Mouse (Mus musculus) thymus, adult 2 months (tissue): ENCODE measurements at regions not wholly inside any gene's neighbourhood (a gene's known extent, or its start where the extent isn't known, plus 50 kb on each side); places are given as distances from the start of the nearest gene placed in this dataset.

ENCODE experiments used
- DNase-seq: peaks from one replicate; pipeline ENCODE4 v3.0.0; 2021
- H3K27ac ChIP-seq: fragments of 200-500 bp; 2 replicates; pipeline ENCODE4 v1.5.1; 2012; ENCODE audit warnings: low read length, control low read depth; ENCODE audit not compliant: control insufficient read depth, insufficient read depth
- H3K27me3 ChIP-seq: fragments of 200-500 bp; 2 replicates; pipeline ENCODE4 v1.6.1; 2012; ENCODE audit warnings: mild to moderate bottlenecking, low read length, moderate library complexity, mixed read lengths; ENCODE audit not compliant: control insufficient read depth, insufficient read depth
- H3K36me3 ChIP-seq: fragments of 200-500 bp; 2 replicates; pipeline ENCODE4 v1.6.1; 2012; ENCODE audit warnings: mild to moderate bottlenecking, low read length, moderate library complexity; ENCODE audit not compliant: control insufficient read depth, insufficient read depth
- H3K4me1 ChIP-seq: fragments of 200-500 bp; replicated peaks from 2 replicates; pipeline ENCODE4 v1.6.1; 2012; ENCODE audit warnings: low read length; ENCODE audit not compliant: control insufficient read depth, insufficient read depth
- H3K4me3 ChIP-seq: fragments of 200-500 bp; 2 replicates; pipeline ENCODE4 v1.5.1; 2012; ENCODE audit warnings: mild to moderate bottlenecking, low read length, control low read depth, moderate library complexity; ENCODE audit not compliant: control insufficient read depth, insufficient read depth
- CTCF ChIP-seq: fragments of 200-500 bp; IDR thresholded peaks from 2 replicates; pipeline ENCODE4 v1.5.1; 2012; ENCODE audit warnings: mild to moderate bottlenecking, control low read depth, low read length, moderate library complexity, borderline replicate concordance; ENCODE audit not compliant: control insufficient read depth, poor library complexity, insufficient read depth; ENCODE audit errors: extremely low read depth
- POLR2A ChIP-seq: fragments of 200-500 bp; IDR thresholded peaks from 2 replicates; pipeline ENCODE4 v1.6.1; 2012; ENCODE audit warnings: mild to moderate bottlenecking, low read length, control low read depth, moderate library complexity; ENCODE audit not compliant: control insufficient read depth, poor library complexity, insufficient read depth; ENCODE audit errors: extremely low read depth
- WGBS: fragments of 180-500 bp; shearing (Covaris S2); methylation state at CpG from one replicate; pipeline ENCODE4 v1.1.7; 2018; 5-methylcytosine and 5-hydroxymethylcytosine counted together

GRCm38 (mm10) chr15:67283275-67283972 is 782.7 kb upstream of the Lrrc6 start:
- no peaks in the 10 kb centered on the region for H3K27me3 ChIP-seq
- WGBS = 96% methylated on average over 3 of the region's 3 CpGs
- no peak for TF ChIP-seq CTCF
- TF ChIP-seq POLR2A = no peak
- H3K4me3 ChIP-seq = no peak overlapping the region
- no peak for DNase-seq
- no peaks in the 10 kb centered on the region for H3K36me3 ChIP-seq
- 0 out of 2 replicates have a peak, but pooled peaks cover 3% of the 10 kb centered on the region for H3K4me1 ChIP-seq
- H3K27ac ChIP-seq = no peak overlapping the region

- Histone ChIP-seq H3K27ac (no peak overlapping the region), H3K4me3 (no peak overlapping the region), H3K27me3 (no peaks in the 10 kb centered on the region), H3K4me1 (no peaks in the 10 kb centered on the region), H3K36me3 (no peaks in the 10 kb centered on the region)
- WGBS = 73% methylated on average over 1 of the region's 1 CpGs
- DNase-seq = no peak
- TF ChIP-seq POLR2A (no peak), CTCF (no peak)
Measured at GRCm38 (mm10) chr15:67278869-67279268, 778.2 kb upstream of the Lrrc6 start.

- Histone ChIP-seq H3K4me1 (no peaks in the 10 kb centered on the region), H3K36me3 (no peaks in the 10 kb centered on the region), H3K4me3 (no peak overlapping the region), H3K27ac (no peak overlapping the region), H3K27me3 (no peaks in the 10 kb centered on the region)
- TF ChIP-seq CTCF = no peak
- TF ChIP-seq POLR2A = no peak
- DNase-seq = no peak
Measured at GRCm38 (mm10) chr15:67275058-67275457, 774.3 kb upstream of the Lrrc6 start.

GRCm38 (mm10) chr15:67272397-67272796 is 771.7 kb upstream of the Lrrc6 start:
- Histone ChIP-seq H3K4me3 (no peak overlapping the region), H3K36me3 (no peaks in the 10 kb centered on the region), H3K27me3 (no peaks in the 10 kb centered on the region), H3K27ac (no peak overlapping the region), H3K4me1 (no peaks in the 10 kb centered on the region)
- DNase-seq = no peak
- no peak for TF ChIP-seq CTCF
- TF ChIP-seq POLR2A = no peak
- WGBS = 88% methylated on average over 2 of the region's 2 CpGs

DNA sequence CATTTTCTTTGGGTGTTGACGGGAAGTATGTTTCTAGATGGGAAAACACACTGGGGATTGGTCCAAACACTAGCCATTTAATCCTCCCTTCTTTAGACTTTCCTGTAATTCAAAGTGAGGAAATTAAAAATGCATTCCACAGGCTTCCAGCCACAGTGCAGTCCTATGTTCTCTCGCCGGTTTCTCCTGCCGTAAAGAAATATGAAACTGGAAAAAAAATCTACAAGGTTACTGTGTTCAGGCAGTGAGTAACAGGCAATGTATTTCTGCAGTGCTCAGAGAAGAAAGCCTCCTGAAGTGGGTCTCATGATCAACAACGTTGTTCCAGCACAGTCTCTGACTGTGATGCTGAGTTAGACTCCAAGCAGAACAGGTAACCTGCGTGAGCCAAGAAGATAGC is 763.0 kb upstream of the Lrrc6 start:
- no peak overlapping the region for H3K4me3 ChIP-seq
- H3K27me3 ChIP-seq = no peaks in the 10 kb centered on the region; the same call in 1 of the 2 replicates
- no peaks in the 10 kb centered on the region for H3K36me3 ChIP-seq
- no peaks in the 10 kb centered on the region for H3K4me1 ChIP-seq
- TF ChIP-seq CTCF (no peak), POLR2A (no peak)
- 87% methylated on average over 6 of the region's 6 CpGs for WGBS
- no peak overlapping the region for H3K27ac ChIP-seq
- no peak for DNase-seq

GRCm38 (mm10) chr15:67263313-67263712 is 762.6 kb upstream of the Lrrc6 start:
- TF ChIP-seq CTCF (no peak), POLR2A (no peak)
- WGBS = 83% methylated on average over 2 of the region's 2 CpGs
- Histone ChIP-seq H3K36me3 (no peaks in the 10 kb centered on the region), H3K4me3 (no peak overlapping the region), H3K27me3 (no peaks in the 10 kb centered on the region; the same call in 1 of the 2 replicates), H3K4me1 (no peaks in the 10 kb centered on the region), H3K27ac (no peak overlapping the region)
- no peak for DNase-seq

DNA sequence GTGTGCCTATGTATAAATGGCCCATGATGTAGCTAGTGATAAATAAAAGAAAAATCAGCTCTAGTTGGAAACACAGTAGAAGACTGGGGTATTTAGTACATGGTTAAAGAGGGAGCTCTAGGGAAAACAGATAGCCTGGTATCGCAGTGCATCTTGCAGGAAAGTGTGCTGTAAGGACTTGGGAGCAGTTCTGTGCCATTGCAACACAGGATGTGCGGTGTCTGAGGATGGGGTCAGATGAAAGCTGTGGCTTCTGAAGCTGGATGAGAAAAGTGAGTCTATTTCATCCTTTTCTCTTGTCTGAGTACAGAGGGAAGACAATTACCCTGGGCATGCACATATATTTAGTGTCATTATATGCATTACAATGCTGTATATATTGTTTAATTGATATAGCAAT is 761.6 kb upstream of the Lrrc6 start:
- 84% methylated on average over 2 of the region's 2 CpGs for WGBS

DNA sequence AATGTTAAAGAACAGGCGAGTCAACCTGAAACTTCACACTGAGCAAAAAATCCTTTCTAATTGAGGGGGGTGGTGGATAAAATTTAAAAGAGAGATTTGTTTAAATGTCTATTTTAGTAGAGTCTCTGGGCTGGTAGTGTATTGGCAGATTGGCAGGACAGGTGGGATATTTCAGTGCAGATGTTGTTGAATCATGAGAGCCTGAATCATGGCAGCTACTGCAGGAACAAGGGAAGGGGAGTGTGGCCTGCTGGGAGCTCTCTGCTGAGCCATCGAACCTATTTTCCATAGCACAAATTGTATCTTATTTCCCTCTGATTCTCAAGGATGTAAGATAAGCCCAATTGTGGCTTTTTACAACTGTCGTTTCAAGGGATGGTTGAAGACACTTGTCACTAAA is 760.0 kb upstream of the Lrrc6 start:
- DNase-seq = no peak
- whole genome bisulfite sequencing = 91% methylated on average over 3 of the region's 3 CpGs
- Histone ChIP-seq H3K27me3 (no peaks in the 10 kb centered on the region; the same call in 1 of the 2 replicates), H3K4me3 (no peak overlapping the region), H3K4me1 (no peaks in the 10 kb centered on the region), H3K36me3 (no peaks in the 10 kb centered on the region), H3K27ac (no peak overlapping the region)
- no peak for TF ChIP-seq CTCF

More for the DNA sequence above, 761.6 kb upstream of the Lrrc6 start:
- TF ChIP-seq POLR2A (no peak), CTCF (no peak)
- DNase-seq = no peak
- H3K27me3 ChIP-seq = no peaks in the 10 kb centered on the region; the same call in 1 of the 2 replicates
- H3K36me3 ChIP-seq = no peaks in the 10 kb centered on the region
- H3K27ac ChIP-seq = no peak overlapping the region
- H3K4me3 ChIP-seq = no peak overlapping the region
- H3K4me1 ChIP-seq = no peaks in the 10 kb centered on the region
